Mouse (Mus musculus) cerebellum, adult 2 months (tissue): ENCODE data around the gene Slc26a8.

ENCODE experiments used
- CTCF ChIP-seq: fragments of 200-500 bp; IDR thresholded peaks from 2 replicates; pipeline ENCODE4 v1.5.1; 2011; ENCODE audit warnings: low read depth, mild to moderate bottlenecking, control low read depth, low read length, moderate library complexity, borderline replicate concordance; ENCODE audit not compliant: insufficient read depth
- POLR2A ChIP-seq: fragments of 200-500 bp; IDR thresholded peaks from 2 replicates; pipeline ENCODE4 v1.6.1; 2011; ENCODE audit warnings: low read length, control low read depth, borderline replicate concordance; ENCODE audit not compliant: insufficient read depth

DNA sequence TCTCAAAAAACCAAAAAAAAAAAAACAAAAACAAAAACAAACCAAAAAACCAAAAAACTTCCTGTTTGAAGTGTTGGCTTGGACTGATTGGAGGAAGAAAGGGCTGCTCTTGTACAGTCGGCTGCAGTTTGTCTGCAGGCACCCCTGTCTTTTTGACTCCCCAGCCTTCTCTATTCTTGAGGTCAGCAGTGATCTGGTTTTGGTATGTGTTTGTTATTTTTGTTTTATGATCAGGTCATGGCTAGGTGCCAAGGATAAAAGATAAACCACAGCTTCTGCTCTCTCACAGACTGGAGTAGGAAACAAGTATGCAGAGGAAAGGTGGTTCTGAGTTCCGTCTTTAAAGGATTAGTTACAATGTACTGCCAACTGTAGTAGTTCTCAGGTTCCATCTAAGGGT, 12.6 kb upstream of the Slc26a8 start:
- no peak for TF ChIP-seq POLR2A
- TF ChIP-seq CTCF: no peak
